Mouse (Mus musculus) effector memory CD4-positive, alpha-beta T cell, adult 5 months (primary cell): ENCODE measurements around the gene Tmem246. TPM values are rescaled to one million over a fixed set of nuclear protein-coding genes. Genes with fewer than 3 reads are reported as not detected.

ENCODE experiments used
- polyA plus RNA-seq: library from polyadenylated mRNA; unstranded; fragments of 100-300 nt; shearing (Covaris generic); gene quantifications from one replicate; pipeline ENCODE4 v1.2.1, GENCODE M21; 2017

Tmem246 gene
- not detected for polyA plus RNA-seq

GRCm38 (mm10) chr4:49597183-49598100 lies at the start of gene Tmem246:
Gene Tmem246 (minus strand): TSS chr4:49597876.

GRCm38 (mm10) chr4:49631319-49632138 lies 33.9 kb upstream of the Tmem246 start, which contains the start of gene Rnf20:
Gene Rnf20 (plus strand): TSS chr4:49632006.

GRCm38 (mm10) chr4:49549383-49549782 lies 48.3 kb downstream of the Tmem246 start, which contains the start of gene Aldob:
Gene Aldob (minus strand): TSS chr4:49549546.

Other genes with a start within 250 kb of the Tmem246 start
- gene Acnat2, start 189.7 kb downstream of the Tmem246 start, polyA plus RNA-seq: not detected
- gene Acnat1, start 124.0 kb downstream of the Tmem246 start, polyA plus RNA-seq: not detected
- not detected for gene Baat, start 91.3 kb downstream of the Tmem246 start, polyA plus RNA-seq
- gene Mrpl50, start 76.8 kb downstream of the Tmem246 start, polyA plus RNA-seq: 16.1 TPM
- gene Zfp189, start 76.7 kb downstream of the Tmem246 start, polyA plus RNA-seq: 1.2 TPM
- not detected for gene Aldob, start 48.3 kb downstream of the Tmem246 start, polyA plus RNA-seq
- gene Rnf20, start 34.1 kb upstream of the Tmem246 start, polyA plus RNA-seq: 55.6 TPM
- gene Ppp3r2, start 84.1 kb upstream of the Tmem246 start, polyA plus RNA-seq: not detected
- gene Grin3a, start 247.9 kb upstream of the Tmem246 start, polyA plus RNA-seq: 0.17 TPM